Mouse (Mus musculus): ENCODE data around the gene Slc29a1.

DNA sequence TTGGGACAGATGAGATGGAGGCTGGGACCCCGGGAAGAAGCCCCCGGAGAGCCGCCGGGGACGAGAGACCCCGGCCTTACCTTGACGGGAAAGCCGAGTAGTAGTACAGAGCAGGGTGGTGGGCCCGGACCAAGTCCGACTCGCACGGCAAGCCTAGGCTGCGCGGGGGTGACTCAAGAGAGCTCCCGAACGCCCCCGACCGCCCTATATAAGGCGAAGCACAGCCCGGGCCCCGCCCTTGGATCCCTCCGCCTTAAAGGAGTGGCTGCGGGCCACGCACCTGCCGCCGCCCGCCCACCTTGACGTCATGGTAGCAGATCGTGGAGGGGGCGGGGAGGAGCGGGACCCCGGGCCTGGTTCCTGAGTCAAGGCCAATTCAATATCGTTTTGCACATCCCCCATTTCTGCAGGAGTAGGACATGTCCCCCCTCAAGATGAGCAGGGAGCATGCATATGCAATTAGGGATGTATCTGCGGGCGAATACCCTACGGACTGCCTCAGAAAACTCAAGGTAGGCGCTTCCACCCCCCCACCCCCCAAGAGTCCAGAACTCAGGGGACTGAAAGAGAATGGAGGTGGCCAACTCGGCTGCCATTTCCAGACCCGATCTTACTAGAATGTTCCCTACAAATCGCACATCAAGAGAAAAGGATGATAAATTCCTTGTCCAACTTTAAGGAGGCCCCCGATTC, 26.2 kb downstream of the Slc29a1 start, which contains the start of gene Hsp90ab1:
- TF ChIP-seq CTCF (IDR thresholded peaks at IDR 0.05; ENCODE audit: low read depth, low read length) (no peak), POLR2A (IDR thresholded peaks at IDR 0.05; ENCODE audit: insufficient read depth, low read length) (peak; percentile 95), EP300 (IDR thresholded peaks at IDR 0.05; ENCODE audit: insufficient read depth, low read depth, low read length) (0 out of 2 replicates have a peak, but pooled peaks have one; percentile 37)

Data from ES-Bruce4 (cell line).